In genomic region chr1:171619001-171619400, GRCm38 (mm10) we compare ENCODE assay signal across 10 mouse cellular contexts. TPM values are rescaled to one million over a fixed set of nuclear protein-coding genes. Genes with fewer than 3 reads are reported as not detected.
DNase-seq lines count a peak whose midpoint lies in the region; ATAC-seq and TF ChIP-seq lines count a peak whose summit lies in the region.
"Had no signal": no experiment of that assay in that cellular context is flagged by ENCODE, and none has a peak within 500 bp of the region (broad histone marks: within the 10 kb centered on the region; RNA-seq: fewer than 3 reads in every experiment).

No protein-coding gene starts in this region.

- H3K9ac ChIP-seq in intestine, postnatal 0 days (ENCODE audit: low read depth, low read length): no peak overlapping the region
- H3K9ac ChIP-seq: heart, embryonic 13.5 days; lung, embryonic 15.5 days had no signal

- H3K36me3 ChIP-seq in forebrain, embryonic 10.5 days (replicated peaks): no peaks in the 10 kb centered on the region
- H3K36me3 ChIP-seq in intestine, postnatal 0 days (ENCODE audit: control insufficient read depth, insufficient read depth): no peaks in the 10 kb centered on the region
- H3K36me3 ChIP-seq: heart, embryonic 13.5 days; lung, embryonic 15.5 days had no signal

- no peak overlapping the region for H3K27ac ChIP-seq in forebrain, embryonic 10.5 days
- no peak overlapping the region for H3K27ac ChIP-seq in intestine, postnatal 0 days (ENCODE audit: low read depth, low read length)
- H3K27ac ChIP-seq: heart, embryonic 13.5 days; lung, embryonic 15.5 days had no signal

- no peak for TF ChIP-seq CTCF in intestine, postnatal 0 days (IDR thresholded peaks at IDR 0.05; ENCODE audit: low read depth)

- no peak overlapping the region for H3K4me3 ChIP-seq in forebrain, embryonic 10.5 days
- H3K4me3 ChIP-seq in intestine, postnatal 0 days (ENCODE audit: low read depth, low read length): no peak overlapping the region
- H3K4me3 ChIP-seq: heart, embryonic 13.5 days; lung, embryonic 15.5 days had no signal

- peak; percentile 17 to 47 for DNase-seq in frontal cortex, postnatal 36 days (ENCODE audit: low spot score in 2 of 2)
- no peak for DNase-seq in frontal cortex, postnatal 14 days (ENCODE audit: low spot score in 2 of 2)
- peak; percentile 70 to 75 for DNase-seq in B cell, adult 2 months
- no peak for DNase-seq in forebrain, embryonic 10.5 days (ENCODE audit: extremely low spot score, low spot score)
- DNase-seq in embryo, embryonic 10.5 days (ENCODE audit: low spot score): no peak

- H3K27me3 ChIP-seq in forebrain, embryonic 10.5 days (ENCODE audit: poor library complexity, severe bottlenecking): no peaks in the 10 kb centered on the region
- H3K27me3 ChIP-seq in intestine, postnatal 0 days (replicated peaks; ENCODE audit: control insufficient read depth, insufficient read depth, low read length): no peaks in the 10 kb centered on the region
- H3K27me3 ChIP-seq: heart, embryonic 13.5 days; lung, embryonic 15.5 days had no signal

- H3K4me1 ChIP-seq in forebrain, embryonic 10.5 days: no peaks in the 10 kb centered on the region
- no peaks in the 10 kb centered on the region for H3K4me1 ChIP-seq in intestine, postnatal 0 days (replicated peaks; ENCODE audit: control insufficient read depth, insufficient read depth, low read length)
- H3K4me1 ChIP-seq: heart, embryonic 13.5 days; lung, embryonic 15.5 days had no signal

- WGBS in forebrain, embryonic 10.5 days: 86% methylated on average over 8 of the region's 8 CpGs
- 79% methylated on average over 8 of the region's 8 CpGs for WGBS in intestine, postnatal 0 days

- H3K9me3 ChIP-seq in forebrain, embryonic 10.5 days: no peaks in the 10 kb centered on the region
- no peaks in the 10 kb centered on the region for H3K9me3 ChIP-seq in intestine, postnatal 0 days (ENCODE audit: control insufficient read depth)
- H3K9me3 ChIP-seq: lung, embryonic 15.5 days had no signal

- no peak overlapping the region for H3K4me2 ChIP-seq in intestine, postnatal 0 days (replicated peaks; ENCODE audit: low read depth)
- H3K4me2 ChIP-seq: heart, embryonic 13.5 days; lung, embryonic 15.5 days had no signal

- peak; percentile 90 to 95 for ATAC-seq in hematopoietic stem cell, adult 5-6 weeks (replicated peaks in 1 of 2; ENCODE audit: insufficient read depth in 1 of 2, low FRiP score in 2 of 2, low TSS enrichment in 1 of 2, low read depth in 1 of 2, poor library complexity in 2 of 2, severe bottlenecking in 2 of 2)
- peak; percentile 90 for ATAC-seq in monocyte, adult 5-6 weeks (replicated peaks; ENCODE audit: insufficient number of reproducible peaks, low FRiP score, low TSS enrichment, poor library complexity, severe bottlenecking)
- ATAC-seq in intestine, postnatal 0 days: no peak

RNA-seq across cellular contexts. Expression of gene Ly9, which starts 11.8 kb away (rescaled TPM):
- total RNA-seq in hematopoietic stem cell, adult 5-6 weeks (2017): 35.9 and 41.0 TPM in 2 replicates
- total RNA-seq in monocyte, adult 5-6 weeks (2017): 71.1 to 137 TPM (median 80.7 TPM) in 3 replicates
- polyA plus RNA-seq in forebrain, embryonic 10.5 days (2016; fragmentation: Nextera tagmentation; extraction: Ambion mirVana): not detected in 2 replicates
- polyA plus RNA-seq in intestine, postnatal 0 days (2015; fragmentation: Nextera tagmentation; extraction: Ambion mirVana): 0.18 and 0.55 TPM in 2 replicates

RNA-seq across cellular contexts. Expression of gene Slamf7, which starts 33.8 kb away (rescaled TPM):
- total RNA-seq in hematopoietic stem cell, adult 5-6 weeks (2017): 1.9 and 2.3 TPM in 2 replicates
- total RNA-seq in monocyte, adult 5-6 weeks (2017): 37.7 to 95.2 TPM (median 47.4 TPM) in 3 replicates
- polyA plus RNA-seq in forebrain, embryonic 10.5 days (2016; fragmentation: Nextera tagmentation; extraction: Ambion mirVana): not detected in 2 replicates
- 0.18 and 0.21 TPM in 2 replicates for polyA plus RNA-seq in intestine, postnatal 0 days (2015; fragmentation: Nextera tagmentation; extraction: Ambion mirVana)
- polyA plus RNA-seq: heart, embryonic 13.5 days had no signal

Comparison
In these comparisons a context has a peak if more than half of its experiments do, and no peak if none do; other contexts are left out.
1. DNase-seq: peak in frontal cortex, postnatal 36 days (2 of 2) and B cell, adult 2 months (2 of 2); none in frontal cortex, postnatal 14 days (0 of 2), forebrain, embryonic 10.5 days (single experiment) and embryo, embryonic 10.5 days (single experiment).
2. RNA of gene Slamf7, which starts 33.8 kb away (total RNA-seq): 37.7 to 95.2 TPM in monocyte, adult 5-6 weeks; 1.9 to 2.3 TPM in hematopoietic stem cell, adult 5-6 weeks; every median in the first group is over 10 times any median in the second.